Mouse (Mus musculus): ENCODE data around the gene Tchhl1. TPM values are rescaled to one million over a fixed set of nuclear protein-coding genes. Genes with fewer than 3 reads are reported as not detected.

Gene Tchhl1
- polyA plus RNA-seq, 1 experiment: not detected

GRCm38 (mm10) chr3:93517343-93517742 lies 48.8 kb downstream of the Tchhl1 start:
- Histone ChIP-seq H3K4me1 (ENCODE audit: control insufficient read depth, insufficient read depth, insufficient read length, low read length) (peaks cover 7% of the 10 kb centered on the region; the same call in 1 of the 2 replicates), H3K4me3 (ENCODE audit: insufficient read depth, low read depth, low read length) (no peak overlapping the region), H3K27ac (replicated peaks; ENCODE audit: low read depth, low read length) (no peak overlapping the region)

GRCm38 (mm10) chr3:93519856-93520329 lies 51.3 kb downstream of the Tchhl1 start:
- Histone ChIP-seq H3K4me1 (ENCODE audit: control insufficient read depth, insufficient read depth, insufficient read length, low read length) (peaks cover 5% of the 10 kb centered on the region; the same call in 1 of the 2 replicates), H3K27ac (replicated peaks; ENCODE audit: low read depth, low read length) (no peak overlapping the region), H3K4me3 (ENCODE audit: insufficient read depth, low read depth, low read length) (0 out of 2 replicates have a peak overlapping the region, but pooled peaks have one; percentile 2)

GRCm38 (mm10) chr3:93520330-93521193 lies 52.0 kb downstream of the Tchhl1 start, which contains the start of gene S100a11:
S100a11 (plus strand) TSS chr3:93520488.
- peaks cover 5% of the 10 kb centered on the region; the same call in 1 of the 2 replicates for H3K4me1 ChIP-seq (ENCODE audit: control insufficient read depth, insufficient read depth, insufficient read length, low read length)
- H3K27ac ChIP-seq (replicated peaks; ENCODE audit: low read depth, low read length): peak within 1 kb of the TSS; percentile 93
- peak within 1 kb of the TSS; percentile 76 for H3K4me3 ChIP-seq (ENCODE audit: insufficient read depth, low read depth, low read length)

Other genes with a start within 250 kb of the Tchhl1 start
- gene Flg, start 195.2 kb upstream of the Tchhl1 start, polyA plus RNA-seq (2012; ENCODE audit: insufficient read depth, insufficient read length, missing spikeins): not detected in 2 replicates
- 0.08 TPM in 1 of 2 replicates, not detected in the other for gene Hrnr, start 149.0 kb upstream of the Tchhl1 start, polyA plus RNA-seq (2012; ENCODE audit: insufficient read depth, insufficient read length, missing spikeins)
- gene Rptn, start 75.1 kb upstream of the Tchhl1 start, polyA plus RNA-seq (2012; ENCODE audit: insufficient read depth, insufficient read length, missing spikeins): not detected in 2 replicates
- gene Tchh, start 26.4 kb upstream of the Tchhl1 start, polyA plus RNA-seq (2012; ENCODE audit: insufficient read depth, insufficient read length, missing spikeins): 0.33 TPM in 1 of 2 replicates, not detected in the other
- 790 and 869 TPM in 2 replicates for gene S100a11, start 51.7 kb downstream of the Tchhl1 start, polyA plus RNA-seq (2012; ENCODE audit: insufficient read depth, insufficient read length, missing spikeins)
- gene S100a10, start 86.3 kb downstream of the Tchhl1 start, polyA plus RNA-seq (2012; ENCODE audit: insufficient read depth, insufficient read length, missing spikeins): 381 and 572 TPM in 2 replicates
- gene Tdpoz2, start 183.9 kb downstream of the Tchhl1 start, polyA plus RNA-seq (2012; ENCODE audit: insufficient read depth, insufficient read length, missing spikeins): not detected in 2 replicates
- gene Tdpoz1, start 207.6 kb downstream of the Tchhl1 start, polyA plus RNA-seq (2012; ENCODE audit: insufficient read depth, insufficient read length, missing spikeins): not detected in 2 replicates
- gene Gm37596, start 224.3 kb downstream of the Tchhl1 start, polyA plus RNA-seq (2012; ENCODE audit: insufficient read depth, insufficient read length, missing spikeins): not detected in 2 replicates

Measured in brown adipose tissue, adult 24 weeks (tissue).